Mouse (Mus musculus) heart, adult 2 months (tissue): Measurements from ENCODE around the gene Taf5l. TPM values are rescaled to one million over a fixed set of nuclear protein-coding genes. Genes with fewer than 3 reads are reported as not detected.

Experiments used
- DNase-seq, 2 experiments: peaks; one replicate each; pipeline ENCODE4 v3.0.0; 2021
- H3K27ac ChIP-seq: fragments of 200-600 bp; 2 replicates; pipeline ENCODE4 v1.8.1; 2022
- H3K27me3 ChIP-seq: fragments of 200-500 bp; 2 replicates; pipeline ENCODE4 v1.6.1; 2012; ENCODE audit warnings: mild to moderate bottlenecking, low read length, inconsistent platforms, mixed read lengths; ENCODE audit not compliant: control insufficient read depth, insufficient read depth
- H3K36me3 ChIP-seq: fragments of 200-500 bp; 2 replicates; pipeline ENCODE4 v1.6.1; 2012; ENCODE audit warnings: low read length, inconsistent platforms; ENCODE audit not compliant: control insufficient read depth, insufficient read depth
- H3K4me1 ChIP-seq: fragments of 200-500 bp; 2 replicates; pipeline ENCODE4 v1.6.1; 2011; ENCODE audit warnings: low read length; ENCODE audit not compliant: control insufficient read depth, insufficient read depth
- H3K4me3 ChIP-seq: fragments of 200-600 bp; 2 replicates; pipeline ENCODE4 v1.8.1; 2022
- H3K79me2 ChIP-seq: fragments of 200-500 bp; replicated peaks from 2 replicates; pipeline ENCODE4 v1.6.1; 2012; ENCODE audit warnings: mild to moderate bottlenecking, inconsistent platforms, low read length, moderate library complexity, mixed read lengths; ENCODE audit not compliant: control insufficient read depth, insufficient read depth
- H3K9ac ChIP-seq: fragments of 200-500 bp; 2 replicates; pipeline ENCODE4 v1.6.1; 2012; ENCODE audit warnings: low read depth, mild to moderate bottlenecking, control low read depth, inconsistent platforms, low read length, mixed read lengths
- CTCF ChIP-seq: fragments of 200-600 bp; IDR thresholded peaks from 2 replicates; pipeline ENCODE4 v1.8.1; 2022; ENCODE audit warnings: antibody characterized with exemption, mild to moderate bottlenecking, moderate library complexity
- EP300 ChIP-seq: fragments of 200-500 bp; IDR thresholded peaks from 2 replicates; pipeline ENCODE4 v1.6.1; 2011; ENCODE audit warnings: low read depth, low read length, control low read depth; ENCODE audit not compliant: insufficient read depth
- POLR2A ChIP-seq: fragments of 200-500 bp; IDR thresholded peaks from 2 replicates; pipeline ENCODE4 v1.6.1; 2011; ENCODE audit warnings: mild to moderate bottlenecking, low read depth, low read length, control low read depth; ENCODE audit not compliant: insufficient read depth
- WGBS: fragments of 180-500 bp; shearing (Covaris S2); methylation state at CpG from one replicate; pipeline ENCODE4 v1.1.7; 2018; 5-methylcytosine and 5-hydroxymethylcytosine counted together
- intact Hi-C: fragments of 180-260 bp; cut with DNase I; formaldehyde crosslinking; loops from one replicate; pipeline ENCODE4 v1.15.1; 2025
- polyA plus RNA-seq: library from polyadenylated mRNA; depleted of rRNA; stranded (reverse); fragments of >200 nt; gene quantifications from 2 replicates; pipeline ENCODE4 v1.2.3, GENCODE M21; 2012
- total RNA-seq, 2 experiments: library from RNA; stranded (reverse); gene quantifications; 2 replicates each; pipeline ENCODE4 v1.2.3; 2021

Gene Taf5l
- total and polyA plus RNA-seq, 3 experiments = 12.0 to 17.7 (median 13.2) TPM

- no peak overlapping the region for H3K9ac ChIP-seq
- TF ChIP-seq POLR2A = no peak
- no peak for TF ChIP-seq EP300
- no peak for TF ChIP-seq CTCF
- H3K27me3 ChIP-seq = no peaks in the 10 kb centered on the region
- H3K79me2 ChIP-seq = no peaks in the 10 kb centered on the region; the same call in 1 of the 2 replicates
- DNase-seq = no peak
- H3K4me1 ChIP-seq = peaks cover 10% of the 10 kb centered on the region
- no peaks in the 10 kb centered on the region for H3K36me3 ChIP-seq
- intact Hi-C loops = no loop called here
- H3K4me3 ChIP-seq = no peak overlapping the region
- no peak overlapping the region for H3K27ac ChIP-seq
- 71% methylated on average over 4 of the region's 4 CpGs for WGBS
These were observed 41.0 kb downstream of the Taf5l start for GRCm38 (mm10) chr8:123980239-123980638.

- no peak overlapping the region for H3K9ac ChIP-seq
- H3K4me1 ChIP-seq = peaks cover 10% of the 10 kb centered on the region
- H3K4me3 ChIP-seq = no peak overlapping the region
- no peaks in the 10 kb centered on the region for H3K36me3 ChIP-seq
- DNase-seq = no peak
- 59% methylated on average over 8 of the region's 8 CpGs for WGBS
- H3K27ac ChIP-seq = no peak overlapping the region
- TF ChIP-seq EP300 = no peak
- TF ChIP-seq CTCF = no peak
- TF ChIP-seq POLR2A = no peak
- H3K27me3 ChIP-seq = no peaks in the 10 kb centered on the region
- no peaks in the 10 kb centered on the region; the same call in 1 of the 2 replicates for H3K79me2 ChIP-seq
- intact Hi-C loops = no loop called here
These were observed 42.3 kb downstream of the Taf5l start for GRCm38 (mm10) chr8:123978926-123979325.

- Histone ChIP-seq H3K27me3 (no peaks in the 10 kb centered on the region), H3K4me3 (no peak overlapping the region), H3K79me2 (no peaks in the 10 kb centered on the region; the same call in 1 of the 2 replicates), H3K36me3 (no peaks in the 10 kb centered on the region), H3K9ac (no peak overlapping the region), H3K27ac (no peak overlapping the region), H3K4me1 (peaks cover 10% of the 10 kb centered on the region)
- DNase-seq = peak; percentile 38 to 49
- WGBS = 24% methylated on average over 14 of the region's 14 CpGs
- TF ChIP-seq EP300 (no peak), POLR2A (no peak), CTCF (no peak)
- intact Hi-C loops = no loop called here
These were observed 42.9 kb downstream of the Taf5l start for GRCm38 (mm10) chr8:123978166-123978838.

GRCm38 (mm10) chr8:123977499-123977898 is 43.7 kb downstream of the Taf5l start:
- DNase-seq = no peak
- no peak overlapping the region for H3K9ac ChIP-seq
- intact Hi-C loops = no loop called here

GRCm38 (mm10) chr8:123973495-123973894 is 47.7 kb downstream of the Taf5l start:
- Histone ChIP-seq H3K79me2 (no peaks in the 10 kb centered on the region), H3K27ac (no peak overlapping the region), H3K4me1 (peaks cover 2% of the 10 kb centered on the region), H3K9ac (no peak overlapping the region), H3K36me3 (no peaks in the 10 kb centered on the region), H3K4me3 (no peak overlapping the region), H3K27me3 (no peaks in the 10 kb centered on the region)
- WGBS = 89% methylated on average over 1 of the region's 1 CpGs
- TF ChIP-seq CTCF (no peak), POLR2A (no peak), EP300 (no peak)
- DNase-seq = no peak
- intact Hi-C loops = no loop called here

More at GRCm38 (mm10) chr8:123977499-123977898, 43.7 kb downstream of the Taf5l start:
- Histone ChIP-seq H3K79me2 (no peaks in the 10 kb centered on the region; the same call in 1 of the 2 replicates), H3K36me3 (no peaks in the 10 kb centered on the region), H3K27ac (no peak overlapping the region), H3K27me3 (no peaks in the 10 kb centered on the region), H3K4me3 (no peak overlapping the region), H3K4me1 (peaks cover 10% of the 10 kb centered on the region)
- no peak for TF ChIP-seq EP300
- TF ChIP-seq POLR2A = no peak
- no peak for TF ChIP-seq CTCF
- 76% methylated on average over 4 of the region's 4 CpGs for WGBS

- Histone ChIP-seq H3K27me3 (no peaks in the 10 kb centered on the region), H3K4me1 (no peaks in the 10 kb centered on the region), H3K79me2 (no peaks in the 10 kb centered on the region), H3K9ac (no peak overlapping the region), H3K27ac (no peak overlapping the region), H3K36me3 (no peaks in the 10 kb centered on the region), H3K4me3 (no peak overlapping the region)
- intact Hi-C loops = no loop called here
- no peak for TF ChIP-seq EP300
- TF ChIP-seq CTCF = peak; percentile 59
- DNase-seq = no peak
- WGBS = 67% methylated on average over 2 of the region's 2 CpGs
These were observed 54.3 kb downstream of the Taf5l start for GRCm38 (mm10) chr8:123966896-123967295.
